Mouse (Mus musculus) heart, embryonic 15.5 days (tissue): ENCODE results near the gene Ctss. TPM values are rescaled to one million over a fixed set of nuclear protein-coding genes. Genes with fewer than 3 reads are reported as not detected.

Source experiments
- ATAC-seq: fragments of 200-750 bp; cut with Nextera tagmentation; replicated peaks from 2 replicates; pipeline ENCODE4 v1.8.0; 2017; ENCODE audit warnings: low read depth, moderate TSS enrichment; ENCODE audit not compliant: insufficient number of reproducible peaks, insufficient read depth, low FRiP score
- H3K27ac ChIP-seq: fragments of 300-500 bp; sonication (generic); 2 replicates; pipeline ENCODE4 v1.5.1; 2015; ENCODE audit warnings: mild to moderate bottlenecking, inconsistent platforms
- H3K27me3 ChIP-seq: fragments of 300-500 bp; sonication (generic); 2 replicates; pipeline ENCODE4 v1.6.1; 2015; ENCODE audit warnings: inconsistent platforms
- H3K36me3 ChIP-seq: fragments of 300-500 bp; sonication (generic); 2 replicates; pipeline ENCODE4 v1.6.1; 2015; ENCODE audit warnings: mild to moderate bottlenecking, inconsistent platforms
- H3K4me1 ChIP-seq: fragments of 300-500 bp; sonication (generic); replicated peaks from 2 replicates; pipeline ENCODE4 v1.6.1; 2015; ENCODE audit warnings: inconsistent platforms
- H3K4me2 ChIP-seq: fragments of 300-500 bp; sonication (generic); 2 replicates; pipeline ENCODE4 v1.6.1; 2015; ENCODE audit warnings: inconsistent platforms, mild to moderate bottlenecking, moderate library complexity
- H3K4me3 ChIP-seq: fragments of 300-500 bp; sonication (generic); 2 replicates; pipeline ENCODE4 v1.5.1; 2015; ENCODE audit warnings: mild to moderate bottlenecking, inconsistent platforms
- H3K9ac ChIP-seq: fragments of 300-500 bp; sonication (generic); 2 replicates; pipeline ENCODE4 v1.6.1; 2015; ENCODE audit warnings: mild to moderate bottlenecking, inconsistent platforms
- H3K9me3 ChIP-seq: fragments of 300-500 bp; sonication (generic); replicated peaks from 2 replicates; pipeline ENCODE4 v1.6.1; 2016; ENCODE audit warnings: inconsistent platforms
- WGBS: fragments of 180-500 bp; shearing (Covaris S2); methylation state at CpG from one replicate; pipeline ENCODE4 v1.1.7; 2015; ENCODE audit warnings: mixed read lengths; 5-methylcytosine and 5-hydroxymethylcytosine counted together
- polyA plus RNA-seq: library from polyadenylated mRNA; unstranded; fragments of >200 nt; fragmentation: Nextera tagmentation; extraction: Ambion mirVana; gene quantifications from 2 replicates; pipeline ENCODE4 v1.2.1, GENCODE M21; 2015

Ctss gene
- polyA plus RNA-seq, 1 experiment from 2014 or later = 17.3 TPM

DNA sequence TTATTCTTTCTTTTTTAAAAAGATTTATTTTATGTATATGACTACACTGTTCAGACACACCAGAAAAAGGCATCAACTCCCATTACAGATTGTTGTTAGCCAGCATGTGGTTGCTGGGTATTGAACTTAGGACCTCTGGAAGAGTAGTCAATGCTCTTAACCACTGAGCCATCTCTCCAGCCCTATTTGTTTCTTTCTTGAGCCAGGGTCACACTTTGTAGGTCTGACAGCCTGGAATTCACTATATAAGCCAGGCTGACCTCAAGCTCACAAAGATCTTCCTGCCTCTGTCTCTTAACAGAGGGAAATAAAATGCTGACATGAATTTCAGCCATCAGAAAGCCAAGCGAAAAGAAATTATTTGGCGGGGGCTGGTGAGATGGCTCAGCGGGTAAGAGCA, 43.0 kb downstream of the Ctss start:
- no peaks in the 10 kb centered on the region for H3K36me3 ChIP-seq
- H3K9me3 ChIP-seq = no peaks in the 10 kb centered on the region
- no peak overlapping the region for H3K4me2 ChIP-seq
- no peak for ATAC-seq
- no peaks in the 10 kb centered on the region for H3K27me3 ChIP-seq
- H3K27ac ChIP-seq = no peak overlapping the region
- 80% methylated on average over 3 of the region's 3 CpGs for WGBS
- no peak overlapping the region for H3K4me3 ChIP-seq
- H3K4me1 ChIP-seq = no peaks in the 10 kb centered on the region
- no peak overlapping the region for H3K9ac ChIP-seq

GRCm38 (mm10) chr3:95587754-95588603, 61.4 kb downstream of the Ctss start:
- WGBS = 50% methylated on average over 8 of the region's 8 CpGs
- Histone ChIP-seq H3K4me3 (peak overlapping the region; percentile 91), H3K9me3 (no peaks in the 10 kb centered on the region), H3K36me3 (peaks cover 12% of the 10 kb centered on the region), H3K4me1 (peaks cover 9% of the 10 kb centered on the region), H3K9ac (peak overlapping the region; percentile 23; the same call in 1 of the 2 replicates), H3K4me2 (peak overlapping the region; percentile 67), H3K27ac (peak overlapping the region; percentile 67), H3K27me3 (no peaks in the 10 kb centered on the region)
- ATAC-seq = no peak

GRCm38 (mm10) chr3:95588604-95589086, 62.1 kb downstream of the Ctss start, which contains the start of gene Golph3l:
Gene Golph3l (plus strand): TSS chr3:95588934.
- peaks cover 15% of the 10 kb centered on the region for H3K36me3 ChIP-seq
- H3K9ac ChIP-seq = peak within 1 kb of the TSS; percentile 72
- no peaks in the 10 kb centered on the region for H3K27me3 ChIP-seq
- H3K4me2 ChIP-seq = peak within 1 kb of the TSS; percentile 67
- H3K4me3 ChIP-seq = peak within 1 kb of the TSS; percentile 91
- H3K27ac ChIP-seq = peak within 1 kb of the TSS; percentile 82
- no peaks in the 10 kb centered on the region for H3K9me3 ChIP-seq
- WGBS = under 1% methylated on average over 12 of the region's 12 CpGs
- H3K4me1 ChIP-seq = peaks cover 9% of the 10 kb centered on the region
- peak; percentile 100 for ATAC-seq

GRCm38 (mm10) chr3:95598734-95599133, 72.1 kb downstream of the Ctss start:
- Histone ChIP-seq H3K27me3 (no peaks in the 10 kb centered on the region), H3K4me3 (no peak overlapping the region), H3K36me3 (peaks cover 16% of the 10 kb centered on the region), H3K9ac (no peak overlapping the region), H3K4me1 (no peaks in the 10 kb centered on the region), H3K9me3 (no peaks in the 10 kb centered on the region), H3K4me2 (no peak overlapping the region), H3K27ac (no peak overlapping the region)
- ATAC-seq = no peak

DNA sequence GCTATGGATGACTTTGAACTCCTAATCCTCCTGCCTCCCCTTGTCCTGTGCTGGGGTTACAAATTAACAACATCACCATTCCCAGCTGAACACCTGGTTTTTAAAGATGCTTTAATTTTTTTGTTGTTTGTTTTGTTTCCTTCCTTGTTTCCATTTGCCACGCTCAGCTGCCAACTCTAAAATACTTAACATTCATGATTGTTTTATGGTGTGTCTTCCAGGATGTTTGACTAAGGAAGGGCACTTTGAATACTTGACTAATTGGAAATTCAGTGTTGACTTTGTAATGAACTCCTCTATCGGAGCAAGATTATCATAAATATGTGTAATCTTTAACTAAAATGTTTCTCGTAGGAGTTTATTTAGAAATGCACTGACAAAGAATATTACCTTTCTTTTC, 74.7 kb downstream of the Ctss start:
- Histone ChIP-seq H3K27me3 (no peaks in the 10 kb centered on the region), H3K36me3 (peaks cover 8% of the 10 kb centered on the region), H3K4me2 (no peak overlapping the region), H3K27ac (no peak overlapping the region), H3K9ac (no peak overlapping the region), H3K4me1 (peaks cover 5% of the 10 kb centered on the region; the same call in 1 of the 2 replicates), H3K4me3 (no peak overlapping the region), H3K9me3 (no peaks in the 10 kb centered on the region)
- ATAC-seq = no peak
- 91% methylated on average over 3 of the region's 3 CpGs for WGBS

Other genes with a start within 250 kb of the Ctss start
- 24.7 and 27.6 TPM in 2 replicates for gene Mindy1, start 245.4 kb upstream of the Ctss start, polyA plus RNA-seq
- gene Prune1, start 244.7 kb upstream of the Ctss start, polyA plus RNA-seq = 23.8 and 26.5 TPM in 2 replicates
- gene Anxa9, start 219.6 kb upstream of the Ctss start, polyA plus RNA-seq = 0.64 and 1.2 TPM in 2 replicates
- gene Cers2, start 212.0 kb upstream of the Ctss start, polyA plus RNA-seq = 120 and 139 TPM in 2 replicates
- 16.7 and 22.4 TPM in 2 replicates for gene Setdb1, start 169.6 kb upstream of the Ctss start, polyA plus RNA-seq
- not detected in 2 replicates for gene 4930558C23Rik, start 123.9 kb upstream of the Ctss start, polyA plus RNA-seq
- gene Arnt, start 92.4 kb upstream of the Ctss start, polyA plus RNA-seq = 30.4 and 33.2 TPM in 2 replicates
- 15.9 and 18.1 TPM in 2 replicates for gene Ctsk, start 27.5 kb upstream of the Ctss start, polyA plus RNA-seq
- not detected in 2 replicates for gene Hormad1, start 32.9 kb downstream of the Ctss start, polyA plus RNA-seq
- 23.1 and 26.5 TPM in 2 replicates for gene Golph3l, start 62.1 kb downstream of the Ctss start, polyA plus RNA-seq
- gene Ensa, start 98.2 kb downstream of the Ctss start, polyA plus RNA-seq = 45.8 and 53.7 TPM in 2 replicates
- 38.4 and 45.4 TPM in 2 replicates for gene Mcl1, start 132.0 kb downstream of the Ctss start, polyA plus RNA-seq
- 6.9 and 10.6 TPM in 2 replicates for gene Adamtsl4, start 161.1 kb downstream of the Ctss start, polyA plus RNA-seq
- 56.3 and 60.6 TPM in 2 replicates for gene Ecm1, start 212.8 kb downstream of the Ctss start, polyA plus RNA-seq
- gene Tars2, start 233.4 kb downstream of the Ctss start, polyA plus RNA-seq = 31.3 and 42.4 TPM in 2 replicates